Mouse (Mus musculus) MEL (cell line): ENCODE data around the gene Zap70. TPM values are rescaled to one million over a fixed set of nuclear protein-coding genes. Genes with fewer than 3 reads are reported as not detected.

Experiments used
- DNase-seq: peaks from one replicate; pipeline ENCODE4 v3.0.0; 2011; ENCODE audit warnings: low read depth, low spot score
- H3K27ac ChIP-seq: 2 replicates; pipeline ENCODE4 v1.5.1; 2012; ENCODE audit warnings: low read depth, mild to moderate bottlenecking, control low read depth, low read length, moderate library complexity; ENCODE audit not compliant: control insufficient read depth
- H3K27me3 ChIP-seq, 2 experiments: fragments of 150-350 bp in 1 of 2; sonication (generic) in 1 of 2; 2 replicates each; pipeline ENCODE4 v1.6.1; 2012; ENCODE audit warnings: low read length in 2 of 2, mild to moderate bottlenecking in 2 of 2, improper control_type of control experiment in 1 of 2, moderate library complexity in 1 of 2; ENCODE audit not compliant: insufficient read depth in 2 of 2, control insufficient read depth in 1 of 2
- H3K36me3 ChIP-seq, 2 experiments: 2 replicates each; pipeline ENCODE4 v1.6.1; 2012 to 2014; ENCODE audit warnings: low read length in 2 of 2, improper control_type of control experiment in 1 of 2, inconsistent platforms in 1 of 2, mild to moderate bottlenecking in 1 of 2; ENCODE audit not compliant: insufficient read depth in 2 of 2, control insufficient read depth in 1 of 2
- H3K4me1 ChIP-seq, 2 experiments: fragments of 150-350 bp in 1 of 2; sonication (generic) in 1 of 2; 2 replicates each; pipeline ENCODE4 v1.6.1; 2012; ENCODE audit warnings: low read length in 2 of 2, improper control_type of control experiment in 1 of 2, mild to moderate bottlenecking in 1 of 2; ENCODE audit not compliant: insufficient read depth in 2 of 2, control insufficient read depth in 1 of 2
- H3K4me3 ChIP-seq, 2 experiments: fragments of 150-350 bp in 1 of 2; sonication (generic) in 1 of 2; 2 replicates each; pipeline ENCODE4 v1.5.1; 2012; ENCODE audit warnings: low read depth in 2 of 2, low read length in 2 of 2, mild to moderate bottlenecking in 2 of 2, moderate library complexity in 2 of 2, control low read depth in 1 of 2, improper control_type of control experiment in 1 of 2; ENCODE audit not compliant: control insufficient read depth in 1 of 2, insufficient read depth in 1 of 2
- H3K79me2 ChIP-seq: 2 replicates; pipeline ENCODE4 v1.6.1; 2012; ENCODE audit warnings: mild to moderate bottlenecking, low read length, moderate library complexity; ENCODE audit not compliant: control insufficient read depth, poor library complexity, insufficient read depth
- H3K9ac ChIP-seq: 2 replicates; pipeline ENCODE4 v1.6.1; 2012; ENCODE audit warnings: low read depth, mild to moderate bottlenecking, control low read depth, low read length, moderate library complexity; ENCODE audit not compliant: control insufficient read depth, poor library complexity, severe bottlenecking
- H3K9me3 ChIP-seq: fragments of 150-350 bp; sonication (generic); replicated peaks from 2 replicates; pipeline ENCODE4 v1.6.1; 2012; ENCODE audit warnings: mild to moderate bottlenecking, low read length, improper control_type of control experiment, moderate library complexity; ENCODE audit not compliant: insufficient read depth
- CHD1 ChIP-seq: IDR thresholded peaks from 2 replicates; pipeline ENCODE4 v1.6.1; 2012; ENCODE audit warnings: low read depth, mild to moderate bottlenecking, inconsistent platforms, low read length, improper control_type of control experiment
- CTCF ChIP-seq, 3 experiments: IDR thresholded peaks in 2 of 3; conservative IDR thresholded peaks in 1 of 3; 2 replicates each; pipeline ENCODE4 v1.5.1; 2011 to 2012; ENCODE audit warnings: low read length in 3 of 3, low read depth in 2 of 3, mild to moderate bottlenecking in 2 of 3, improper control_type of control experiment in 1 of 3, inconsistent platforms in 1 of 3, mixed read lengths in 1 of 3, moderate library complexity in 1 of 3; ENCODE audit not compliant: control insufficient read depth in 1 of 3, insufficient read depth in 1 of 3, poor library complexity in 1 of 3, severe bottlenecking in 1 of 3
- ETS1 ChIP-seq: IDR thresholded peaks from 2 replicates; pipeline ENCODE4 v1.6.1; 2012; ENCODE audit warnings: low read depth, mild to moderate bottlenecking, inconsistent platforms, low read length, improper control_type of control experiment, moderate library complexity
- GABPA ChIP-seq: IDR thresholded peaks from 2 replicates; pipeline ENCODE4 v1.6.1; 2012; ENCODE audit warnings: low read depth, mild to moderate bottlenecking, inconsistent platforms, low read length, improper control_type of control experiment, moderate library complexity
- MAFK ChIP-seq: IDR thresholded peaks from 2 replicates; pipeline ENCODE4 v1.6.1; 2011; ENCODE audit warnings: low read depth, mild to moderate bottlenecking, low read length, improper control_type of control experiment, borderline replicate concordance
- MAX ChIP-seq: IDR thresholded peaks from 2 replicates; pipeline ENCODE4 v1.6.1; 2011; ENCODE audit warnings: low read length, improper control_type of control experiment
- MAZ ChIP-seq: IDR thresholded peaks from 2 replicates; pipeline ENCODE4 v1.6.1; 2012; ENCODE audit warnings: low read depth, mild to moderate bottlenecking, inconsistent platforms, low read length, improper control_type of control experiment
- NELFE ChIP-seq: IDR thresholded peaks from 2 replicates; pipeline ENCODE4 v1.6.1; 2011; ENCODE audit warnings: low read depth, low read length, improper control_type of control experiment
- NRF1 ChIP-seq: IDR thresholded peaks from 2 replicates; pipeline ENCODE4 v1.6.1; 2014; ENCODE audit warnings: low read depth, mild to moderate bottlenecking, inconsistent platforms, low read length, improper control_type of control experiment, moderate library complexity; ENCODE audit not compliant: poor library complexity, insufficient read depth, severe bottlenecking
- POLR2A ChIP-seq, 2 experiments: IDR thresholded peaks; 2 replicates each; pipeline ENCODE4 v1.6.1; 2011 to 2012; ENCODE audit warnings: low read length in 2 of 2, mild to moderate bottlenecking in 2 of 2, control low read depth in 1 of 2, improper control_type of control experiment in 1 of 2, low read depth in 1 of 2, moderate library complexity in 1 of 2; ENCODE audit not compliant: control insufficient read depth in 1 of 2, insufficient read depth in 1 of 2, poor library complexity in 1 of 2
- POLR2AphosphoS2 ChIP-seq: IDR thresholded peaks from 2 replicates; pipeline ENCODE4 v1.6.1; 2011; ENCODE audit warnings: low read length, improper control_type of control experiment
- SIN3A ChIP-seq: IDR thresholded peaks from 2 replicates; pipeline ENCODE4 v1.6.1; 2012; ENCODE audit warnings: low read length, improper control_type of control experiment, inconsistent platforms
- TAL1 ChIP-seq: IDR thresholded peaks from 2 replicates; pipeline ENCODE4 v1.6.1; 2012; ENCODE audit warnings: mild to moderate bottlenecking, inconsistent platforms, low read length, moderate library complexity, mixed read lengths
- ZC3H11A ChIP-seq: IDR thresholded peaks from 2 replicates; pipeline ENCODE4 v1.6.1; 2012; ENCODE audit warnings: low read depth, mild to moderate bottlenecking, inconsistent platforms, low read length, improper control_type of control experiment
- ZMIZ1 ChIP-seq: IDR thresholded peaks from 2 replicates; pipeline ENCODE4 v1.6.1; 2012; ENCODE audit warnings: low read depth, mild to moderate bottlenecking, inconsistent platforms, low read length, improper control_type of control experiment, moderate library complexity
- ZNF384 ChIP-seq: IDR thresholded peaks from 2 replicates; pipeline ENCODE4 v1.6.1; 2012; ENCODE audit warnings: low read depth, mild to moderate bottlenecking, inconsistent platforms, low read length, improper control_type of control experiment
- polyA plus RNA-seq, 2 experiments: library from polyadenylated mRNA; stranded (reverse) in 1 of 2; unstranded in 1 of 2; fragments of >175 nt in 1 of 2; fragments of >200 nt in 1 of 2; gene quantifications; 2 replicates each; pipeline versions ENCODE4 v1.2.1 to v1.2.4; 2012; ENCODE audit warnings: low replicate concordance in 2 of 2, low read depth in 1 of 2; ENCODE audit not compliant: insufficient read length in 2 of 2, insufficient read depth in 1 of 2, missing spikeins in 1 of 2
- total RNA-seq: library from RNA; depleted of rRNA; stranded (reverse); fragments of 300-350 nt; gene quantifications from 2 replicates; pipeline ENCODE4 v1.2.3, GENCODE M21; 2012; rRNA removed

The Zap70 gene
- total and polyA plus RNA-seq, 3 experiments = not detected

GRCm38 (mm10) chr1:36830913-36831866 is 69.6 kb downstream of the Zap70 start:
- Histone ChIP-seq H3K9ac (no peak overlapping the region), H3K27ac (no peak overlapping the region)
- DNase-seq = no peak

More at GRCm38 (mm10) chr1:36830913-36831866, 69.6 kb downstream of the Zap70 start:
- Histone ChIP-seq H3K4me3 (no peak overlapping the region), H3K9me3 (no peaks in the 10 kb centered on the region), H3K36me3 (peaks cover 0 to 14% of the 10 kb centered on the region in 2 experiments; a peak in 3 of 4 replicates), H3K79me2 (no peaks in the 10 kb centered on the region), H3K27me3 (no peaks in the 10 kb centered on the region), H3K4me1 (no peaks in the 10 kb centered on the region)
- no peak for TF ChIP-seq TAL1
- no peak for TF ChIP-seq MAX
- TF ChIP-seq ZMIZ1 = no peak
- no peak for TF ChIP-seq NELFE
- no peak for TF ChIP-seq ZC3H11A
- no peak for TF ChIP-seq ZNF384
- TF ChIP-seq MAZ = no peak
- no peak for TF ChIP-seq CTCF (IDR thresholded peaks at IDR 0.05 in 2 of 3, conservative IDR thresholded peaks at IDR 0.05 in 1 of 3; ENCODE audit: control insufficient read depth in 1 of 3, insufficient read depth in 1 of 3, low read depth in 2 of 3, low read length in 3 of 3, poor library complexity in 1 of 3, severe bottlenecking in 1 of 3)
- no peak for TF ChIP-seq GABPA
- TF ChIP-seq NRF1 = no peak
- no peak for TF ChIP-seq CHD1
- no peak for TF ChIP-seq ETS1
- no peak for TF ChIP-seq POLR2A (IDR thresholded peaks at IDR 0.05; ENCODE audit: control insufficient read depth in 1 of 2, insufficient read depth in 1 of 2, low read depth in 1 of 2, low read length in 2 of 2, poor library complexity in 1 of 2)
- TF ChIP-seq MAFK = no peak
- no peak for TF ChIP-seq POLR2AphosphoS2
- no peak for TF ChIP-seq SIN3A

Other genes with a start within 250 kb of the Zap70 start
- gene Cnnm3, start 249.9 kb upstream of the Zap70 start, total RNA-seq = 3.8 and 4.2 TPM in 2 replicates
- gene Cnnm3, start 249.9 kb upstream of the Zap70 start, polyA plus RNA-seq = 1 to 10 TPM in 1 of 2 experiments, not detected in 1; 9.9 TPM
- gene Ankrd23, start 224.9 kb upstream of the Zap70 start, total RNA-seq = 2.0 and 2.9 TPM in 2 replicates
- gene Ankrd23, start 224.9 kb upstream of the Zap70 start, polyA plus RNA-seq = 1 to 10 TPM in 1 of 2 experiments, not detected in 1; 3.7 TPM
- gene Gm42417, start 222.4 kb upstream of the Zap70 start, total RNA-seq = not detected in 2 replicates
- under 1 TPM in 1 of 2 experiments, not detected in 1; 0.74 TPM for gene Gm42417, start 222.4 kb upstream of the Zap70 start, polyA plus RNA-seq
- gene Ankrd39, start 214.4 kb upstream of the Zap70 start, total RNA-seq = 8.8 and 9.7 TPM in 2 replicates
- 10 to 100 TPM in 1 of 2 experiments, not detected in 1; 14.4 TPM for gene Ankrd39, start 214.4 kb upstream of the Zap70 start, polyA plus RNA-seq
- 0.19 and 0.33 TPM in 2 replicates for gene Sema4c, start 203.4 kb upstream of the Zap70 start, total RNA-seq
- gene Sema4c, start 203.4 kb upstream of the Zap70 start, polyA plus RNA-seq = 1 to 10 TPM in 1 of 2 experiments, not detected in 1; 1.4 TPM
- 0.19 and 0.33 TPM in 2 replicates for gene Fam178b, start 78.6 kb upstream of the Zap70 start, total RNA-seq
- gene Fam178b, start 78.6 kb upstream of the Zap70 start, polyA plus RNA-seq = under 1 TPM in 1 of 2 experiments, not detected in 1; 0.29 TPM
- gene Cox5b, start 70.3 kb upstream of the Zap70 start, total RNA-seq = 498 and 541 TPM in 2 replicates
- gene Cox5b, start 70.3 kb upstream of the Zap70 start, polyA plus RNA-seq = 1,000 to 10,000 TPM in 1 of 2 experiments, not detected in 1; 1,152 TPM
- not detected in 2 replicates for gene 4933424G06Rik, start 51.6 kb upstream of the Zap70 start, total RNA-seq
- gene 4933424G06Rik, start 51.6 kb upstream of the Zap70 start, polyA plus RNA-seq = not detected
- gene Actr1b, start 47.4 kb upstream of the Zap70 start, total RNA-seq = 71.0 and 86.1 TPM in 2 replicates
- 100 to 1,000 TPM in 1 of 2 experiments, not detected in 1; 106 TPM for gene Actr1b, start 47.4 kb upstream of the Zap70 start, polyA plus RNA-seq
- 11.4 and 12.7 TPM in 2 replicates for gene Tmem131, start 181.9 kb downstream of the Zap70 start, total RNA-seq
- 100 to 1,000 TPM in 1 of 2 experiments, 10 to 100 TPM in 1; 48.8 to 196 TPM for gene Tmem131, start 181.9 kb downstream of the Zap70 start, polyA plus RNA-seq